Mouse (Mus musculus) forebrain, embryonic 13.5 days (tissue): ENCODE data around the gene Fxr2. TPM values are rescaled to one million over a fixed set of nuclear protein-coding genes. Genes with fewer than 3 reads are reported as not detected.

Experiments
- ATAC-seq: fragments of 200-750 bp; cut with Nextera tagmentation; 2 replicates; pipeline ENCODE4 v1.8.0; 2017
- H3K27ac ChIP-seq: fragments of 300-500 bp; sonication (generic); 2 replicates; pipeline ENCODE4 v1.5.1; 2015; ENCODE audit warnings: inconsistent platforms, mild to moderate bottlenecking, moderate library complexity
- H3K27me3 ChIP-seq: fragments of 300-500 bp; sonication (generic); 2 replicates; pipeline ENCODE4 v1.6.1; 2015; ENCODE audit warnings: mild to moderate bottlenecking, inconsistent platforms
- H3K36me3 ChIP-seq: fragments of 300-500 bp; sonication (generic); 2 replicates; pipeline ENCODE4 v1.6.1; 2015; ENCODE audit warnings: mild to moderate bottlenecking, inconsistent platforms; ENCODE audit not compliant: poor library complexity, severe bottlenecking
- H3K4me1 ChIP-seq: fragments of 300-500 bp; sonication (generic); 2 replicates; pipeline ENCODE4 v1.6.1; 2015; ENCODE audit warnings: inconsistent platforms
- H3K4me2 ChIP-seq: fragments of 300-500 bp; sonication (generic); 2 replicates; pipeline ENCODE4 v1.6.1; 2015; ENCODE audit warnings: inconsistent platforms, mild to moderate bottlenecking, moderate library complexity
- H3K4me3 ChIP-seq: fragments of 300-500 bp; sonication (generic); 2 replicates; pipeline ENCODE4 v1.5.1; 2015; ENCODE audit warnings: mild to moderate bottlenecking, inconsistent platforms
- H3K9ac ChIP-seq: fragments of 300-500 bp; sonication (generic); 2 replicates; pipeline ENCODE4 v1.6.1; 2015; ENCODE audit warnings: mild to moderate bottlenecking, inconsistent platforms
- H3K9me3 ChIP-seq: fragments of 300-500 bp; sonication (generic); replicated peaks from 2 replicates; pipeline ENCODE4 v1.6.1; 2016; ENCODE audit warnings: inconsistent platforms
- WGBS: fragments of 180-500 bp; shearing (Covaris S2); methylation state at CpG from one replicate; pipeline ENCODE4 v1.1.7; 2015; 5-methylcytosine and 5-hydroxymethylcytosine counted together
- polyA plus RNA-seq: library from polyadenylated mRNA; unstranded; fragments of >200 nt; fragmentation: Nextera tagmentation; extraction: Ambion mirVana; gene quantifications from 2 replicates; pipeline ENCODE4 v1.2.1, GENCODE M21; 2015

Fxr2 gene
- polyA plus RNA-seq, 1 experiment from 2014 or later: 38.7 TPM

DNA sequence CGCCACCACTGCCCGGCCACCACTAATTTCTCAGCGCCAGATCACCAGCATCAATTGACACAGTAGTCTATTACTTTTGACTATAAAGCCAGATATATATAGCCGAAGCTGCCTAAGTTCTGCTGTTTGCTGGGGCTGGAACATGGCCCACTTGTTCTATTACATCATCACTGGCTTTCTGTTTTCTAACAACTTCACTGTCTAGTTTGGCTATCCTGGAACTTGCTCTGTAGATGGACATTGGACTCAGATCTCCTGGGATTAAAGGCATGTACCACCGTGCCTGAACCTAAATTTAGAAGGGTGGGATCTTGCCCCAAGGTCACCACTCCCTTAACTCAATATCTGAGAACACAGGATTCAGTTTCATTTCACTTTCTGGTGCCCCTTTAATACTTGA is 13.1 kb downstream of the Fxr2 start:
- Histone ChIP-seq H3K36me3 (peaks cover 100% of the 10 kb centered on the region), H3K4me1 (no peaks in the 10 kb centered on the region), H3K4me2 (no peak overlapping the region), H3K27me3 (no peaks in the 10 kb centered on the region), H3K9me3 (no peaks in the 10 kb centered on the region), H3K27ac (no peak overlapping the region), H3K4me3 (no peak overlapping the region), H3K9ac (no peak overlapping the region)
- 96% methylated on average over 5 of the region's 5 CpGs for WGBS
- ATAC-seq: no peak

DNA sequence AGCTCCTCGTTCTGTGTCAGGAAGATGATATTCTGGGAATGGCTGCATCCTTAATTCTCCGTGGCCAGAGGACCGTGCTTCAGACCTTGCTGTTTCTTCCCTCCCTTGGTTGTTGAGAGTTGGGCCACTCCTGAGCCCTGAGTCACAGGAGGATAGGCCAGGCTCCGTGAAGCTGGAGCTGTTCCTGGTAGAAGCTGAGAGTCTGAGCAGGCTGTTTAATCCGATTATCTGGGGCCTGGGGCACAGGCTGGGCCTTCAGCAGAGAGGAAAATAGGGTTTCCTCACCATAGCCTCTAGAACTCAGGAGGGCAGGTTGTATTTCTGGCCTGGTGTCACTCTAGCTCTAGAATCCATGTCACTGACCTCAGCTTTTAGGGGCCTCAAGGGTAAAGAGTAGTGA is 20.6 kb downstream of the Fxr2 start:
- Histone ChIP-seq H3K4me2 (no peak overlapping the region), H3K27ac (peak overlapping the region; percentile 8; the same call in 1 of the 2 replicates), H3K4me1 (peaks cover 5% of the 10 kb centered on the region; the same call in 1 of the 2 replicates), H3K27me3 (no peaks in the 10 kb centered on the region), H3K9ac (no peak overlapping the region), H3K36me3 (peaks cover 93% of the 10 kb centered on the region), H3K4me3 (no peak overlapping the region), H3K9me3 (no peaks in the 10 kb centered on the region)
- ATAC-seq: no peak
- WGBS: 65% methylated on average over 5 of the region's 5 CpGs

GRCm38 (mm10) chr11:69654760-69655159 is 22.0 kb downstream of the Fxr2 start:
- Histone ChIP-seq H3K4me3 (no peak overlapping the region), H3K9me3 (no peaks in the 10 kb centered on the region), H3K27me3 (no peaks in the 10 kb centered on the region), H3K9ac (no peak overlapping the region), H3K27ac (0 out of 2 replicates have a peak overlapping the region, but pooled peaks have one; percentile 3), H3K4me1 (peaks cover 5% of the 10 kb centered on the region; the same call in 1 of the 2 replicates), H3K36me3 (peaks cover 90% of the 10 kb centered on the region), H3K4me2 (no peak overlapping the region)
- no peak for ATAC-seq
- 56% methylated on average over 9 of the region's 9 CpGs for WGBS

DNA sequence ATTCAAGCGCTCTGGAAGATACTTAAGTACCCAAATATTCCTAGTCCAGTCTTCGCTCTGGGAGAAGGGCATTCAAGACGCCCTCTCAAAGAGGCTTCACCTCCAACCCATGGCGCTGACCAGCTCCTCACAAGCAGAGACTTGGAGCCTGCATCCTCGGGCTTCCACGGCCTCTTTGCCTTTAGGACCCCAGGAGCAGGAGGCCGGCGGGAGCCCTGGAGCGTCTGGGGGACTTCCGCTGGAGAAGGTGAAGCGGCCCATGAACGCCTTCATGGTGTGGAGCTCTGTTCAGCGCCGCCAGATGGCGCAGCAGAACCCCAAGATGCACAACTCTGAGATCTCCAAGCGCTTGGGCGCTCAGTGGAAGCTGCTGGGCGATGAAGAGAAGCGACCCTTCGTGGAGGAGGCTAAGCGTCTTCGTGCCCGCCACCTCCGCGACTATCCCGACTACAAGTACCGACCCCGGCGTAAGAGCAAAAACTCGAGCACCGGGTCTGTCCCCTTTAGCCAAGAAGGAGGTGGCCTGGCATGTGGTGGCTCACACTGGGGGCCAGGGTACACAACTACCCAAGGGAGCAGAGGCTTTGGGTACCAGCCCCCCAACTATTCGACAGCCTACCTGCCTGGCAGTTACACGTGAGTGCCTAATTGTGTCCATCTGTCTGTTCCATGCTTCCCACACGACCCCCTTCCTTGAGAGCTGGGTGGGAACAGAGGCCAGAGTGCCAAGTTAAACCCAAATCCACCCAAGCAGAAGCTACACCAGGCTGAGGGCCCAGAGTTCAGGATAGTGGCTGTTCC is 22.7 kb downstream of the Fxr2 start, which contains the start of gene Sox15:
Sox15 (plus strand) TSS at position 51 of the 801 bp plus-strand sequence.
- Histone ChIP-seq H3K4me1 (peaks cover 8% of the 10 kb centered on the region; the same call in 1 of the 2 replicates), H3K27me3 (no peaks in the 10 kb centered on the region), H3K36me3 (peaks cover 90% of the 10 kb centered on the region), H3K27ac (peak within 1 kb of the TSS; percentile 3; the same call in 1 of the 2 replicates), H3K4me2 (no peak within 1 kb of the TSS), H3K9ac (no peak within 1 kb of the TSS), H3K9me3 (no peaks in the 10 kb centered on the region), H3K4me3 (peak within 1 kb of the TSS; percentile 9)
- 22% methylated on average over 34 of the region's 34 CpGs for WGBS
- peak; percentile 77 for ATAC-seq

- WGBS: 86% methylated on average over 5 of the region's 5 CpGs
- ATAC-seq: no peak
- Histone ChIP-seq H3K9me3 (no peaks in the 10 kb centered on the region), H3K4me3 (no peak overlapping the region), H3K36me3 (peaks cover 84% of the 10 kb centered on the region), H3K4me2 (no peak overlapping the region), H3K27me3 (no peaks in the 10 kb centered on the region), H3K27ac (no peak overlapping the region), H3K4me1 (peaks cover 11% of the 10 kb centered on the region), H3K9ac (no peak overlapping the region)
Observed at GRCm38 (mm10) chr11:69656065-69656455, 23.3 kb downstream of the Fxr2 start.

DNA sequence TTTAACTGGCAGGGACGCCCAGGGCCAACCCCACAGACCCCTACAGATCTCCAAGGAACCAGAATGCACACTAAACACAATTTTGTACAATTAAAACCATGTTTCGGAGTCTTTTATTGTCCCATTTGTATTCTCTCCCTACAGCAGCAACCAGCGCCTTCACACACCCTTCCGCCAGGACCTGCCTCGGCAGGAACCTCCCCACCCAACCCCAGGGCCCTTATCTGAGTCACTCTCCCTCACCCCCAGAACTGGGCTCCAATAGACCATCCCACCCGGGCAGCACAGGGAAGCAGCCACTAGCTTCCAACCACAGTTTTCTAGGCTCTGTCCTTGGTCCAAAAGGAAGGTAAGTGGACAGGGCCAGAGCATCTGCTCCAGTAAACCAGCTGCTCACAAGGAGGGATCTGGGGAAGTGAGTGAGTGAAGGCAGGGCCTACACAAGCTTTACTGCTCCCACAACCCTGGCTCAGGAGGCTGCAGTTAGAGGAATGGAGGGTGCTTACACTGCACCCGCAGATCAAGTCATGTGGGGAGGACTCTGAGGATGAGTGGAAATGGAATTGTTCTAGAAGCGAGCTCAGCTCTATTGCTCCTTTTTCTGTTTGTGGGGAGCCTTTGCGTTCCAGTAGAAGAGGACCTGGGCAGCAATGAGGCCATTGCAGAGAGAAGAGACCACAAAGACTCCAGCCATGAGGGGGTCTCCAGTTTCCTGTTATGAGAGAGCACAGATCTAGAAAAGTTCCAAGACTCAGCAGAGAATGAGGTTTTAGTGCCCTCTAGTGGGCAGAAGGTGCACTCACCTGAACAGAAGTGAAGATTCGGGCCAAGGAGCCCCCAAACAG is 24.0 kb downstream of the Fxr2 start:
- no peak overlapping the region for H3K4me3 ChIP-seq
- no peaks in the 10 kb centered on the region for H3K9me3 ChIP-seq
- H3K9ac ChIP-seq: no peak overlapping the region
- H3K4me1 ChIP-seq: peaks cover 19% of the 10 kb centered on the region
- peaks cover 76% of the 10 kb centered on the region for H3K36me3 ChIP-seq
- ATAC-seq: no peak
- no peak overlapping the region for H3K4me2 ChIP-seq
- no peak overlapping the region for H3K27ac ChIP-seq
- no peaks in the 10 kb centered on the region for H3K27me3 ChIP-seq
- 82% methylated on average over 10 of the region's 10 CpGs for WGBS

GRCm38 (mm10) chr11:69657462-69657881 is 24.7 kb downstream of the Fxr2 start:
- no peak for ATAC-seq
- 84% methylated on average over 15 of the region's 15 CpGs for WGBS
- no peak overlapping the region for H3K4me3 ChIP-seq
- peaks cover 70% of the 10 kb centered on the region for H3K36me3 ChIP-seq
- no peak overlapping the region for H3K27ac ChIP-seq
- no peaks in the 10 kb centered on the region for H3K27me3 ChIP-seq
- no peak overlapping the region for H3K9ac ChIP-seq
- no peak overlapping the region for H3K4me2 ChIP-seq
- peaks cover 20% of the 10 kb centered on the region for H3K4me1 ChIP-seq
- no peaks in the 10 kb centered on the region for H3K9me3 ChIP-seq

DNA sequence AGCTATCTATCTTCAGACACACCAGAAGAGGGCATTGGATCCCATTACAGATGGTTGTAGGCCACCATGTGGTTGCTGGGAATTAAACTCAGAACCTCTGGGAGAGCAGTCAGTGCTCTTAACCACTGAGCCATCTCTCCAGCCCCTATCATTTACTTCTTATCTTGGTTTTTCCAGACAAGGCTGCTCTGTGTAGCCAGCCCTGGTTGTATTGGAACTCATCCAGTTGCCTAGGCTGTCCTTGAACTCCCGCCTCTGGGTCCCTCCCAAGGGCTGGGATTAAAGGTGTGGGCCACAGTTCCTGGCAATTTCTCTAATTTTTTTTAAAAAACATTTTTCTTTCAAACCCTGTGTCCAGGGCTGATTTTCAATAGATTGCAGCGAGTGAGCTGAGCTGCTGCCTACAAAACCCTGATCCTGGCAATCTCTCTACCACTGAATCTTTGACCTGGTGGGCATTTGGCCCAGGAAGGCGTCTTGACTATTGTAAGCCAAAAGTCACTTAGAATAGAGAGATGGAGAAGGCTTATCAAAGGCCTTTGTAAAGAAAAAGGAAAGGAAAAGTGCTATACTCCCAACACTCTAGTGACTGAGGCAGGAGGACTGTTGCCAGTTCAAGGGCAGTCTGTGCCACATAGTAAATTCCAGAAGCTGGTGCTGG is 28.6 kb downstream of the Fxr2 start:
- Histone ChIP-seq H3K27me3 (no peaks in the 10 kb centered on the region), H3K27ac (0 out of 2 replicates have a peak overlapping the region, but pooled peaks have one; percentile 97), H3K4me1 (peaks cover 22% of the 10 kb centered on the region), H3K4me2 (peak overlapping the region; percentile 61), H3K9ac (peak overlapping the region; percentile 71), H3K36me3 (peaks cover 65% of the 10 kb centered on the region), H3K4me3 (peak overlapping the region; percentile 57), H3K9me3 (no peaks in the 10 kb centered on the region)
- 87% methylated on average over 3 of the region's 3 CpGs for WGBS
- no peak for ATAC-seq

DNA sequence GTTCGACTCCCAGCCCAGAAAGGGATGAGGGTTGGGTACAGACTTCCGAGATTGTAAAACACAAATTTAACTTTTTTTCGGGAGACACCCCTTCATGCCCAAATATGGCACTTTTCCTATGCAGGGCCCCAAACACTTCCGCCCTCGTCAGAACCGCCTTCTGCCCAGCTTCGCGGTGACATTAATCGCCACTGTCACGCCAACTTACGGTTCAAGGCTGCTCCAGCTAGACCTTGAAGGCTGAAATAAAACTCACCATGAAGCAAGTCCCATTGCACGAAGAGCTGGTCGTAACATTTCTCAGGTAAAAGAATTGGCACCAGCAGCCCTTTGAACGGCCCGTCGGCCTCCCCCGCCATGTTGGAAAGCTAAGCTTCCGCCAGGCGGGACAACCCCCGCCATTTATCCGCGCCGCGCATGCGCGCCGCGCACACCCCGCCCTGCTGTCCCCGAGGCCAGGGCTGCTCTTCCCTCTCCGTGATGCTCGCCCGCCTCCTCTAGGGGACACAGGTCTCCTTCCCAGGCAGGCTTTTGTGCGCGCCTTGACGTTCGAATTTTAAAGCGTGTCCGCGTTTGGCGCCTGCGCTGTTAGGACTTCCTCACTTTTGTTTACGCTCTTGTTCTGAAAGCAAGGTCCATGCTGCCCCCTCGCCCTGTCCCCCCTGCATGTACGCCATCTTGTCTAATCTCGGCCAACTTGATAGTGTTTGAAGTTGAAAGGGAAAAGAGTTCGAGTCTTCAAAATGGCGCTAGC is 29.6 kb downstream of the Fxr2 start, which contains the start of gene Mpdu1:
Mpdu1 (minus strand) TSS at position 430 of the 754 bp plus-strand sequence.
- Histone ChIP-seq H3K4me2 (peak within 1 kb of the TSS; percentile 61), H3K4me1 (peaks cover 22% of the 10 kb centered on the region), H3K9me3 (no peaks in the 10 kb centered on the region), H3K4me3 (peak within 1 kb of the TSS; percentile 57), H3K36me3 (peaks cover 64% of the 10 kb centered on the region), H3K27me3 (no peaks in the 10 kb centered on the region), H3K27ac (peak within 1 kb of the TSS; percentile 97), H3K9ac (peak within 1 kb of the TSS; percentile 71)
- under 1% methylated on average over 48 of the region's 48 CpGs for WGBS
- ATAC-seq: peak; percentile 96

DNA sequence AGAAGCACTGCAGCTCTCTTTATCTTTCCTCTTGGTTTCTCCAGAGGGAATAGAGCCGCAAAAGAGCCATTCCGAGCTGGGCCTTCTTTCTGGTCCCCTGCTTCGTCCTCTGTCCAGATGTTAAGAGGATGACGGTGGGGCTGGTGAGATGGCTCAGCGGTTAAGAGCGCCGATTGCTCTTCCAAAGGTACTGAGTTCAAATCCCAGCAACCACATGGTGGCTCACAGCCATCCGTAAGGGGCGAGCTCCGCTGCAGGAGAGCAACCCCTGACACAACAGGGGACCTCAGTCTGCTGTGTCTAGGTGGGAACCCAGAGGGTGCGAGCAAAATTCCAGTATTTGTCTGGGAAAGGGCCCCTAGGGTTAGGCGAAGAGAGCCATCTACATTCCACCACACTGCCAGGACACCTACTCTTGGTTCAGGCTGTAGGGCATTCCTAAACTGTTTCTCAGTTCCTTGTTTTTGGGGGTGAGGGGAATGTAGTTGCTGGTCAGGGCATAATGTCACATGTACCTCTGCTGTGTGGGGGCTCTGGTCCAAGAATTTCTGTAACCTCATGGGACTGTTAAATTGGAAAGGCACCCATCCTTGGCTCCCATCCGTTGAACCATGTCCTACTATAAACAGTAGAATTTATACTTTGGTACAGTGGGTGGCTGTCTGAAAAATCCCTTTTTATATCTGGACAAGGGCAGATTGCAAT is 30.3 kb downstream of the Fxr2 start:
- WGBS: 69% methylated on average over 13 of the region's 13 CpGs
- H3K4me3 ChIP-seq: peak overlapping the region; percentile 57
- H3K9ac ChIP-seq: peak overlapping the region; percentile 71
- H3K27ac ChIP-seq: peak overlapping the region; percentile 97
- peak; percentile 9 for ATAC-seq
- H3K4me1 ChIP-seq: peaks cover 22% of the 10 kb centered on the region
- peak overlapping the region; percentile 61 for H3K4me2 ChIP-seq
- H3K27me3 ChIP-seq: no peaks in the 10 kb centered on the region
- no peaks in the 10 kb centered on the region for H3K9me3 ChIP-seq
- H3K36me3 ChIP-seq: peaks cover 64% of the 10 kb centered on the region
